Comparison of ENCODE assay signal across 27 mouse cellular contexts in the genomic region with DNA sequence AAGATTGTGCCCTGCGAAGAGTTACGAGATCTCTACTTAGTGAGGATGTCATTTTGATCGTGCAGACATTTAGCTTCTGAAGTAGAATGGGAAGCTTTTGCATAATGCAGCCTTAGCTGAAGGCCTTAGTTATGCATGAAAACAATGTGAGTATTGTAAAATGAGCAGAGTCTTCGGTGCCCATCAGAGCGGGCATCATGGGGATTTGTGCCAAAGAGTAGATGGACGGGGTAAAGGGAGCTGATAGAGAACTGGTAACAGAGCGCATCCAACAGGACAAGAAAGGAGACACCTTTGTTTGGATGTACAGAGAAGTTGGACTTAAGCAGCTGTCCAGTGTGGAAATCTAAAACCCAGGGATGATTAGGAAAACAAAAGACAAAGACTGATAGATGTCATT.
DNase-seq lines count a peak whose midpoint lies in the region; ATAC-seq and TF ChIP-seq lines count a peak whose summit lies in the region.
"Had no signal": no experiment of that assay in that cellular context is flagged by ENCODE, and none has a peak within 500 bp of the region (broad histone marks: within the 10 kb centered on the region; RNA-seq: fewer than 3 reads in every experiment).

No protein-coding gene starts in this region.

- H3K4me1 ChIP-seq in embryonic facial prominence, embryonic 13.5 days: peaks cover 18% of the 10 kb centered on the region
- H3K4me1 ChIP-seq in embryonic facial prominence, embryonic 10.5 days: 0 out of 2 replicates have a peak, but pooled peaks cover 6% of the 10 kb centered on the region
- no peaks in the 10 kb centered on the region for H3K4me1 ChIP-seq in olfactory bulb, adult 2 months (ENCODE audit: control insufficient read depth, insufficient read depth, low read length)
- no peaks in the 10 kb centered on the region for H3K4me1 ChIP-seq in liver, embryonic 12.5 days
- H3K4me1 ChIP-seq: embryonic facial prominence, embryonic 15.5 days; kidney, embryonic 15.5 days; limb, embryonic 13.5 days; liver, embryonic 13.5 days; midbrain, embryonic 15.5 days had no signal

- no peak overlapping the region for H3K4me2 ChIP-seq in embryonic facial prominence, embryonic 13.5 days
- H3K4me2 ChIP-seq in liver, embryonic 12.5 days: no peak overlapping the region
- H3K4me2 ChIP-seq: embryonic facial prominence, embryonic 15.5 days; heart, embryonic 11.5 days; kidney, embryonic 15.5 days; limb, embryonic 13.5 days; liver, embryonic 13.5 days; midbrain, embryonic 15.5 days; neural tube, embryonic 13.5 days had no signal

- DNase-seq in embryonic facial prominence, embryonic 10.5 days (ENCODE audit: low spot score): no peak
- peak; percentile 11 to 29 for DNase-seq in layer of hippocampus, adult 8-10 months (ENCODE audit: low spot score in 2 of 2)
- no peak for DNase-seq in layer of hippocampus, postnatal 10 days (ENCODE audit: low spot score in 2 of 2)
- DNase-seq in retina, postnatal 1 day: peak; percentile 55
- DNase-seq in retina, embryonic 14.5 days (ENCODE audit: low spot score): no peak
- DNase-seq: adrenal gland, adult 8-10 months; cerebellum, adult 8-10 months; gastrocnemius, postnatal 14 days; heart, adult 11 months; kidney, postnatal 36 days; liver, embryonic 13.5 days; lung, postnatal 4 days had no signal

- no peaks in the 10 kb centered on the region for H3K27me3 ChIP-seq in embryonic facial prominence, embryonic 13.5 days
- H3K27me3 ChIP-seq in embryonic facial prominence, embryonic 10.5 days (replicated peaks; ENCODE audit: low read depth, poor library complexity, severe bottlenecking): no peaks in the 10 kb centered on the region
- no peaks in the 10 kb centered on the region for H3K27me3 ChIP-seq in liver, embryonic 12.5 days (replicated peaks)
- H3K27me3 ChIP-seq: embryonic facial prominence, embryonic 15.5 days; kidney, embryonic 15.5 days; limb, embryonic 13.5 days; liver, embryonic 13.5 days; neural tube, embryonic 13.5 days had no signal

- 73% methylated on average over 7 of the region's 7 CpGs for WGBS in embryonic facial prominence, embryonic 13.5 days
- 81% methylated on average over 7 of the region's 7 CpGs for WGBS in embryonic facial prominence, embryonic 10.5 days
- 70% methylated on average over 7 of the region's 7 CpGs for WGBS in olfactory bulb, adult 2 months
- 86% methylated on average over 7 of the region's 7 CpGs for WGBS in liver, embryonic 12.5 days (ENCODE audit: insufficient replicate concordance)

- H3K36me3 ChIP-seq in embryonic facial prominence, embryonic 13.5 days: no peaks in the 10 kb centered on the region
- no peaks in the 10 kb centered on the region for H3K36me3 ChIP-seq in embryonic facial prominence, embryonic 10.5 days (replicated peaks)
- no peaks in the 10 kb centered on the region for H3K36me3 ChIP-seq in liver, embryonic 12.5 days
- H3K36me3 ChIP-seq: embryonic facial prominence, embryonic 15.5 days; G1E; kidney, embryonic 15.5 days; limb, embryonic 13.5 days; liver, embryonic 13.5 days; midbrain, embryonic 15.5 days; neural tube, embryonic 13.5 days had no signal

- no peak overlapping the region for H3K9ac ChIP-seq in embryonic facial prominence, embryonic 13.5 days
- no peak overlapping the region for H3K9ac ChIP-seq in liver, embryonic 12.5 days
- H3K9ac ChIP-seq: embryonic facial prominence, embryonic 15.5 days; kidney, embryonic 15.5 days; limb, embryonic 13.5 days; liver, embryonic 13.5 days; midbrain, embryonic 15.5 days; neural tube, embryonic 13.5 days had no signal

- TF ChIP-seq POLR2A in olfactory bulb, adult 2 months (IDR thresholded peaks at IDR 0.05; ENCODE audit: insufficient read depth, low read depth, low read length): no peak

- no peak for ATAC-seq in embryonic facial prominence, embryonic 13.5 days (ENCODE audit: insufficient number of reproducible peaks, insufficient read depth, low FRiP score, low TSS enrichment, low read depth)
- ATAC-seq in liver, embryonic 12.5 days: no peak
- ATAC-seq: activated CD4-positive, CD25-positive, alpha-beta regulatory T cell, adult 4 months; forebrain, embryonic 14.5 days; intestine, postnatal 0 days; midbrain, embryonic 15.5 days had no signal

- TF ChIP-seq CTCF in olfactory bulb, adult 2 months (IDR thresholded peaks at IDR 0.05; ENCODE audit: insufficient read depth, low read depth, low read length): no peak

- H3K9me3 ChIP-seq in embryonic facial prominence, embryonic 13.5 days: no peaks in the 10 kb centered on the region
- no peaks in the 10 kb centered on the region for H3K9me3 ChIP-seq in embryonic facial prominence, embryonic 10.5 days
- no peaks in the 10 kb centered on the region for H3K9me3 ChIP-seq in liver, embryonic 12.5 days (replicated peaks)
- H3K9me3 ChIP-seq: embryonic facial prominence, embryonic 15.5 days; G1E; kidney, embryonic 15.5 days; limb, embryonic 13.5 days; liver, embryonic 13.5 days; midbrain, embryonic 15.5 days; neural tube, embryonic 13.5 days had no signal

- H3K27ac ChIP-seq in embryonic facial prominence, embryonic 13.5 days: peak overlapping the region; percentile 16; the same call in 1 of the 2 replicates
- H3K27ac ChIP-seq in embryonic facial prominence, embryonic 10.5 days (replicated peaks): no peak overlapping the region
- H3K27ac ChIP-seq in olfactory bulb, adult 2 months (ENCODE audit: insufficient read depth, low read depth, low read length): peak overlapping the region; percentile 50; the same call in 1 of the 2 replicates
- no peak overlapping the region for H3K27ac ChIP-seq in liver, embryonic 12.5 days
- H3K27ac ChIP-seq: embryonic facial prominence, embryonic 15.5 days; kidney, embryonic 15.5 days; limb, embryonic 13.5 days; liver, embryonic 13.5 days; midbrain, embryonic 15.5 days; neural tube, embryonic 13.5 days; stomach, postnatal 0 days had no signal

- H3K4me3 ChIP-seq in embryonic facial prominence, embryonic 13.5 days: no peak overlapping the region
- no peak overlapping the region for H3K4me3 ChIP-seq in embryonic facial prominence, embryonic 10.5 days
- no peak overlapping the region for H3K4me3 ChIP-seq in olfactory bulb, adult 2 months (ENCODE audit: insufficient read depth, low read depth, low read length)
- H3K4me3 ChIP-seq in liver, embryonic 12.5 days: no peak overlapping the region
- H3K4me3 ChIP-seq: embryonic facial prominence, embryonic 15.5 days; kidney, embryonic 15.5 days; limb, embryonic 13.5 days; liver, embryonic 13.5 days; midbrain, embryonic 15.5 days; myocyte; neural tube, embryonic 13.5 days had no signal

Comparison
In these comparisons a context has a peak if more than half of its experiments do, and no peak if none do; other contexts are left out.
1. H3K27ac ChIP-seq: peak in embryonic facial prominence, embryonic 13.5 days (single experiment) and olfactory bulb, adult 2 months (single experiment); none in embryonic facial prominence, embryonic 10.5 days (single experiment) and liver, embryonic 12.5 days (single experiment).
2. DNase-seq: peak in layer of hippocampus, adult 8-10 months (2 of 2) and retina, postnatal 1 day (single experiment); none in embryonic facial prominence, embryonic 10.5 days (single experiment), layer of hippocampus, postnatal 10 days (0 of 2) and retina, embryonic 14.5 days (single experiment).